Mouse (Mus musculus): ENCODE measurements at regions not wholly inside any gene's neighbourhood (a gene's known extent, or its start where the extent isn't known, plus 50 kb on each side); places are given as distances from the start of the nearest gene placed in this dataset.

DNA sequence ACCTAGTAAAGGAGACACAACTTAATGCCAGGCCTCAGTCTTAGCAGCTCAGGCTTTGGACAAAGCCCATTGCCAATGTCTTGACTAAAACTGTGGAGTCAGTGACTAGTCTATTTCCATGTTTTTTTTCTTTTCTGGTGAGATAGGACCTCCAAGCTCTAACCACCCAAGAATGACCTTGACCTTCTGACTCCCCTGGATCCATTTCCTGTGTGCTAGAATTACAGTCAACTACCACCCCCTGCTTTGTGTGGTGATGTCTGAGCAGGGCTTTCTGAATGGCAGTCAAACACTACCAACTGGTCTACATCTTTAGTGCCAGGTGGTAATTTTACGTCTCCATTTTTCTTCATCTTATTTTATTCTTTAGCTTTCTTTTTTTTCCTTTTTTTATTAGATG is 51.3 kb upstream of the Rnf138rt1 start:
- TF ChIP-seq POLR2AphosphoS2 (IDR thresholded peaks at IDR 0.05; ENCODE audit: insufficient read length, low read depth) (no peak), POLR2A (IDR thresholded peaks at IDR 0.05; ENCODE audit: insufficient read length, low read depth) (no peak), MYOD1 (IDR thresholded peaks at IDR 0.05; ENCODE audit: control insufficient read depth in 1 of 3, insufficient read length in 2 of 3, low read depth in 2 of 3) (no peak)
